Mouse (Mus musculus) CD4-positive, CD25-positive, alpha-beta regulatory T cell, adult 4 months (primary cell): ENCODE data around the gene Sntb2. TPM values are rescaled to one million over a fixed set of nuclear protein-coding genes. Genes with fewer than 3 reads are reported as not detected.

ENCODE experiments used
- ATAC-seq: one replicate; pipeline ENCODE4 v1.8.0; 2017
- polyA plus RNA-seq, 2 experiments: library from polyadenylated mRNA; unstranded; fragments of 100-300 nt; shearing (Covaris generic); gene quantifications; one replicate each; pipeline ENCODE4 v1.2.1; 2017

The Sntb2 gene
- polyA plus RNA-seq, 2 experiments from 2014 or later: 2.9 to 6.5 TPM

DNA sequence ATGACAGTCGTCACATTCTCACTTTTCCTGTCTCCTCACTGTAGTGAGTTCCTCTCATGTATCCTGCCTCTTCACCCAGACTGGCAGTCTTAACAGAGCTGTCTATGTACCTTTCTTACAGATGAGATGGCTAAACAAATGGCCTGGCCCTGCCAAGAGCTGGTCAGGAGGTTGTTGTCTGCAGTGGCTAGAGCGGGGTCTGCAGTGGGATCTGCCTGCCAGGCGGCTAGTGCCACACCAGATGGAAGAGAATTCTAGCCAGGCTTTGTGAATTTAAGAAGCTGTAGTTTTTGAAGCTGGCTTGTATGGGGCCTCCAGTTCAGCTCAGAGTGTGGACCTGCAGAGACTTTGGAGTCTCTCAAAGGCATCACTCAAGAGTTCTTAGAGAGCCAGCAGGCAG, 100.1 kb downstream of the Sntb2 start:
- no peak for ATAC-seq

DNA sequence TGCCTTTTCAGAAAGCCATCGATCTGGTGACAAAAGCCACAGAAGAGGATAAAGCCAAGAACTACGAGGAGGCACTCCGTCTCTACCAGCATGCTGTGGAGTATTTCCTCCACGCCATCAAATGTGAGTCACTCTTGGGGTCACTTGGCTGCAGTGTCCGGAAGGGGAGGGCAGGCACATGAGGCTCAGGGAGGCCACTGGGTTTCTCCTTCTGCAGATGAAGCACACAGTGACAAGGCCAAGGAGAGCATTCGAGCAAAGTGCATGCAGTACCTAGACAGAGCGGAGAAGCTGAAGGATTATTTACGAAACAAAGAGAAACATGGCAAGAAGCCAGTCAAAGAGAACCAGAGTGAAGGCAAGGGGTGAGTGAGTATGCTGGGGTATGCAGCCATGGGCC, 101.1 kb downstream of the Sntb2 start:
- ATAC-seq: no peak

DNA sequence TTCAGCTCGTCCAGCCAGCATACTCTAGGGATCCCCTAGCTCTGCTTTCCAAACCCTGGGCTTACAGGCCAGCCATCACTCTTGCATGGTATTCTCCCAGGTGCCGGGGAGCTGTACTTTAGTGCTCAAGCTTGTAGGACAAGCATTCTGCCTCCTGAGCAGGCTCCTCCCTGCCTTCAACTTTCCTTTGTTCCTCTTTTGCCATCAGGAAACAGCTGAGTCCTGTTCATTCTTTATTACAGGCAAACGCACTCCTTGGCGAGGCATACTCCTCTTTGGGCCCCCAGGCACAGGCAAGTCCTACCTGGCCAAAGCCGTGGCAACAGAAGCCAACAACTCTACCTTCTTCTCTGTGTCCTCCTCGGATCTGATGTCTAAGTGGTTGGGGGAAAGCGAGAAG, 105.1 kb downstream of the Sntb2 start:
- no peak for ATAC-seq

DNA sequence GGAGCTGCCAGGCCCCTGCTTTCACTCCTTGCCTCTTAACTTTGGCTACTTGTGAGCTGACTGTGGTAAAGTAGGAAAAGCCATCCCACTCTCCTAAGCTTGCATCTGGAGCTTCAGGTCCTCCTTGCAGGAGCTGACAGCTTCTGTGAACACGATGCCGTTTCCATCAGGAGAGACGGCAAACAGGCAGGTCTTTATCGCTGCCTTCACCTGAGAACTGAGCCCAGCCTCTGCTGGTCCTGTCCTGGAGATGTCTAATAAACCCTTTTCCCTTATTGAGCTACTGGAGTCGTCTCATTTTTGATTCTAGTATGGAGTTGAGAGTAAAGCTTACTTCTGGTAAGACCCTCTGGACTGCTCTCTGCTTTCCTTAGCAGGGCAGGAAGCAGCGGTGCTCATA, 109.9 kb downstream of the Sntb2 start:
- no peak for ATAC-seq

DNA sequence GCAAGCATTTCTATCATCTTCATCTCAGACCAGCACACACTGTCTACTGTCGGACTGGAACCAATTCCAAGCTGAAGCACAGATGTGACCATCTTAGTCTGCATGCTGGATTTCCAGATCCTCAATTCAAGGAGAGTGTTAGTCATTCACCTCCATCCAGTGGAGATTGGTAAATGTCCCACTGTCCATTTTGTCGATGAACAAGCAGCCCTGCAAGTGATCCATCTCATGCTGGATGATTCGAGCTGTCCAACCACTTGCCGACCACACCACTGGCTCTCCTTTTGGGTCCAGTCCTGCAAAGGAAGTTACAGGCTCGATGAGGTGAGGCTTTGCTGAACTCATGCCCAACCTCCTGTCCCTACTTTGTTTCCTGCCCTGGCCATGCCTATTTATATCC, 111.4 kb downstream of the Sntb2 start:
- ATAC-seq: no peak

DNA sequence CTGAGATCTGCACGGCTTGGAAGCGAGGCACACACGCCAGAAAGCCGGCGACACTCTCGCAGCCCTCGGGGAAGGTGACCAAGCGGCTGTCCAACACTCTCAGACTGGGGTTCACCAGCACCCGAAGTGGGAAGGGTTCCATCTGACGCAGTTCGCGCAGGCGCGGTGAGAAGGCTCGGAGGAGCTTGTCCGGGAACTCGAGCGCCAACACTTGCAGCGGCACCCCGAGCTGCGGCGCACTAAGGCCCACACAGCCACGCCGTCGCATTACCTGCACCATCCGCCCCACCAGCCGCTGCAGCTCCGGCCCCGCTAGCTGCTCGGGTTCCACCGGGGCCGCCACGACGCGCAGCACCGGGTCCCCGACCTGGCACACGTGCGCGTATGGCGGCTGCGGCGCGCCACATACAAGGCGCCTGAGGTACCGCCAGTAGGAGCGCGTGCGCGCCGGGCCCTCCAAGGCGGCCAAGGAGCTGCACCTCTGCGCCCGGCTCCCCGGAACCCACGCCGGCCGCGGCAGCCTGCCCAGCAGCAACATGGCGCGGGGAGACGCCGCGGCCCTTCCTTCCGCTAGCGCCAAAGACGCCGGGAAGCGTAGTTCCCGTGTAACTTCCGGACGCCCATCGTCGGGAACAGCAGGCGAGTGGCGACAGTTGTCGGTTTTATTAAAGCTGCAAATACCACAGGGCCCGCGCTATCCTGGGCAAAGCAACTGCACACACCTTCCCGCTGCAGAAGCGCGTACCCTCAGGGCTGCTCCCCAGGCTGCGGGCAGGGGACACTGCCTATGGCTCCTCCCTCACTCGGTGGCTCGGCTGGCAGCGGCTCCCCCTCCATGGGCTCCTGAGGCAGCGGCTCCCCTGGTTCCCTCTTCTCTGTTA, 112.8 kb downstream of the Sntb2 start, which contains the start of gene Pdf:
TSS of gene Pdf (minus strand) at position 554 of the 881 bp plus-strand sequence.
- ATAC-seq: peak; percentile 78

DNA sequence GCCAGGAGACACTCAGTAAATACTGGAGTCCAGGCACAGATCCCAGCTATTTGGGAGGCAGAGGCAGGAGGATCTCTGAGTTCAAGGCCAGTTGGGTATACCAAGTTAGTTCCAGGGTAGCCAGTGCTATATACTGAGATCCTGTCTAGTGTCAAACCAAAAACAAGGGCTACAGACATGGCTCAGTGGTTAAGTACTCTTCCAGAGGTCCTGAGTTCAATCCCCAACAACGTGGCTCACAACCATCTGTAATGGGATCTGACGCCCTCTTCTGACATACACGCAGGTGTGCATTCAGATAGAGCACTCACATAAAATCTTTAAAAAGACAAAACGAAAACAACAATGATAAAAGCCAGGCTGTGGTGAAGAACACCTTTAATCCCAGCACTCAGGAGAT, 113.9 kb downstream of the Sntb2 start:
- ATAC-seq: no peak

DNA sequence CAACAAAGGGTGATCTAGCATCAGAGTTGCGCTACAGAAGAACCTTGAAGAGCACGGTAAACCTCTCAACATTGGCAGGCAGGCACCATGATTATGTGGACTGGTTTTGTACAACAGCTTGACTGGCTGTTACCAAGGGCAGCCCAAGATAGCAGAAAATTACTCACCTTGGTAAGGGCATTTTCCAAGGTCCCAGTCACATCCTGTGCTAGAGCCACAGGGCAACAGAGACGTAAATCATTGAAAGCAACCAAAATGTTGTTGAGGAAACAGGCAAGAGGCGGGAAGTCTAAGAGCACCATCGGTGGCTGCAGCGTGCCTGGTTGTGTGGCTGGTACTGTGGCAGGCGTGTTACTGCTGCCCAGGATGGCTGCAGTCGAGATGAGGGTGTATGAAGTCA, 116.5 kb downstream of the Sntb2 start:
- ATAC-seq: no peak

DNA sequence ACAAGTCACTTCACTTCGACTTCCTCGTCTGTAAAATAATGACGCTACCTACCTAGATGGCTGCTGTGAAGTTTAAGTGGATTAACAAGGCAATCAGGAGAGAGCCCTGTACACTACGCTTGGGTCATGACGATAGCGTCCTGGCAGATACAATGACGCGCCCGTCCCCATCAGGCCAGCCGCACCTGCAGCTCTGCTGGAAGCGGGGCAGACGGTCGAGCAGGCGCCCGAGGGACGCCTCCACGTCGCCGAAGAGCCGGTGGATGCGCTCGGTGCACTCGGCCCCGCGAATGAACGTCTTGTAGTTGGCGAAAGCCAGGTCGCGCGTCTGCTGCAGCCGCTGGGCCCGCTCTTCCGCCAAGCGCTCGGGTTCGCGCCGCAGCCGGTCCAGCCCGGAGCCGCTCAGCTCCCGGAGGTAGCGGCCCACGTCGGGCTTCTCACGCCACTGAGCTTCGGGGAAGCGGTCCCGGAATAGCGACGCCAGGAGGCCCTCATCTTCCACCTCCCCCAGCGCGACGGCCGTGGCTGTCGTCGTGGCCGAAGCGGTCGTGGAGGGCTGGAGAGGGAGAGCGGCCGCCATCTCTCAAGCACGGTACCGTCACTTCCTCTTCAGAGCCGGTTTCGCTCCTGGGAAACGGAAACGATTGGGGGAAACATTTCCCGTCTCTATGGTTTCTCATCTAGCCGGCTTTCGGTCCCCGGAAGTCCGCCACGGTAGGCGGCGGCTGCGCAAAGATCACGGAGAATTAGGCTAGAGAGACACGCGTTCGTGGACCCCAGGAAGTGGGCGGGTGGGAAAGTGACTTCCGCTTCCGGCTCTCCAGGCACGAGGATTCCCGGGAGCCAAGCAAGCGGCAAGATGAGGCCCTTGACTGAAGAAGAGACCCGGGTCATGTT, 120.8 kb downstream of the Sntb2 start, which contains the start of the genes Cog8 and Nip7:
TSS of gene Cog8 (minus strand) at position 614 of the 897 bp plus-strand sequence.
TSS of gene Nip7 (plus strand) at position 802 of the 897 bp plus-strand sequence.
- peak; percentile 98 for ATAC-seq

DNA sequence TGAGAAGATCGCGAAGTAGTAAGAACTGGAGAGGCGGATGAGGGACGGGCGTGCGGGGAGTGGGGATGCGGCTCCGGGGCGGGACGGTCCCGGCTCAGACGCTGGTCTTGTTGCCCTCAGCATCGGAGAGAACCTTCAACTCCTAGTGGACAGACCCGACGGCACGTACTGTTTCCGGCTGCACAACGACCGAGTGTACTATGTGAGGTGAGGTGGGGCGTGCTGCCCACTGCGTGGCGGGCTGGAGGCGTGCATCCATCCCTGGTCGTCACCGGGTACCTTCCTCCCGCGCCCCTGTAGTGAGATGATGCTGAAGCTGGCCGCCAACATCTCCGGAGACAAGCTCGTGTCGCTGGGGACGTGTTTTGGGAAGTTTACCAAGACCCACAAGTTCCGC, 121.4 kb downstream of the Sntb2 start:
- no peak for ATAC-seq

DNA sequence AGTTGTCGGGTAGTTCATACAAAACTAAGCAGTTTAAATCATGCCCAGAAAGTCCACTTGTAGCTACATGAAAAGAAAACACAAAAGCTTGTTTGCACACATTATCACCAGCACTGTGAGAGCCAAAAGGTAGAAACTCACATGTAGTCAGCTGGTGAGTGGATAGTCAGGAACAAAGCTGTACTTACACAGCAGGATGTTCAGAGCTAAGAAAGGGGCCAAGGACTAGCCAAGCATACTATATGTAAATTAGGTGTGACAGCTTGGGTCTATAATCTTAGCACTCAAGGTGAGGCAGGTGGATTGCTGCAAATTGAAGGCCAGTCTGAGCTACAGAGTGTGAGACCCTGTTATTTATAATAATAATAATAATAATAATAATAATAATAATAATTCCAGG, 127.1 kb downstream of the Sntb2 start:
- ATAC-seq: no peak

DNA sequence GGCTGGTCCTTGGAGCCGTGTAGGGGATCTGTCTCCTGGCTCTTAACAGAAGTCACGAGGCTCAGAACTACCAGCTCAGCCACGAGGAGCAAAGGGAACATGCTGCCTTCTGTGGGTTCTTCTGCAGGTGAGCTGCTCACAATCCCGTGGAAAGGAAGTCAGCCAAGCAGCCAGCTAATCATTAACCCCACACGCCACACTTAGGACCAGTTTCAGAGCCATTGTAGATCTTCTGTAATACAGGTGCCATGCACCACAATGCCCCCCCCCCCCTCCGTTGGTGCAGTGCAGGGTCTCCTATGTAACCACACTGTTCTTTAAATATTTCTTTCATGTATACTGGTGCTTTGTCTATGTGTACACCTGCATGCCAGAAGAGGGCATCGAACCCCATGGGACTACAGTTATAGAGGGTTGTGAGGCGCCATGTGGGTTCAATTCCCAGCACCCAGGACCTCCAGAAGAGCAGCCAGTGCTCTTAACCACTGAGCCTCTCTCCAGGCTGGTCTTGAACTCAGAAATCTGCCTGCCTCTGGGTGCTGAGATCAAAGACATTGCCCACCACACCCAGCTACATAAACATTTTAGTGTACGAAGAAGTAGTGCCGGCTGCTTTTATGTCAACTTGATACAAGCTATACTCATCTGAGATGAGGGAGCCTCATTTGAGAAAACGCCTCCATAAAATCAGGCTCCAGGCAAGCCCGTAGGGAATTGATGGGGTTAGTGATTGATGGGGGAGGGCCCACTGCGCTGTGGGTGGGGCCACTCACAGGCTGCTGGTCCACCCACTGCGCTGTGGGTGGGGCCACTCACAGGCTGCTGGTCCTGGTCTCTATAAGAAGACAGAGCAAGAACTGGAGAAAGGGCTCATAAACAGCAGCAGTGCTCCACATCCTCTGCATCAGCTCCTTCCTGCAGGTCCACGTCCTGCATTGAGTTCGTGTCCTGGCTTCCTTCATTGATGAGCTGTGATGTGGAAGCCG, 130.3 kb downstream of the Sntb2 start, which contains the start of gene Tmed6:
TSS of gene Tmed6 (minus strand) at position 134 of the 986 bp plus-strand sequence.
- no peak for ATAC-seq

Other genes with a start within 250 kb of the Sntb2 start
- under 1 TPM; 0.10 to 0.13 TPM for gene Has3, start 65.5 kb upstream of the Sntb2 start, polyA plus RNA-seq
- 10 to 100 TPM; 53.2 to 64.3 TPM for gene Utp4, start 42.1 kb upstream of the Sntb2 start, polyA plus RNA-seq
- 10 to 100 TPM; 33.4 to 34.1 TPM for gene Vps4a, start 95.5 kb downstream of the Sntb2 start, polyA plus RNA-seq
- gene Pdf, start 112.9 kb downstream of the Sntb2 start, polyA plus RNA-seq: 1 to 10 TPM in 1 of 2 experiments, under 1 TPM in 1; 0.85 to 1.3 TPM
- 1 to 10 TPM; 7.6 to 8.7 TPM for gene Cog8, start 120.9 kb downstream of the Sntb2 start, polyA plus RNA-seq
- 10 to 100 TPM; 63.5 to 84.9 TPM for gene Nip7, start 121.1 kb downstream of the Sntb2 start, polyA plus RNA-seq
- gene Tmed6, start 129.9 kb downstream of the Sntb2 start, polyA plus RNA-seq: not detected
- 10 to 100 TPM; 11.8 to 14.6 TPM for gene Terf2, start 160.8 kb downstream of the Sntb2 start, polyA plus RNA-seq
- gene Cyb5b, start 214.9 kb downstream of the Sntb2 start, polyA plus RNA-seq: 10 to 100 TPM; 33.9 to 42.3 TPM